Mouse (Mus musculus) embryonic facial prominence, embryonic 11.5 days (tissue): ENCODE data around the gene Optc. TPM values are rescaled to one million over a fixed set of nuclear protein-coding genes. Genes with fewer than 3 reads are reported as not detected.

ENCODE experiments used
- ATAC-seq: fragments of 200-750 bp; cut with Nextera tagmentation; replicated peaks from 2 replicates; pipeline ENCODE4 v1.8.0; 2017; ENCODE audit warnings: low read depth; ENCODE audit not compliant: insufficient number of reproducible peaks, low FRiP score, low TSS enrichment
- DNase-seq: peaks from one replicate; pipeline ENCODE4 v3.0.0-alpha.2; 2015; ENCODE audit warnings: low spot score
- H3K27ac ChIP-seq: fragments of 300-500 bp; sonication (generic); replicated peaks from 2 replicates; pipeline ENCODE4 v1.5.1; 2014; ENCODE audit warnings: mild to moderate bottlenecking, low read depth, low read length, control low read depth
- H3K27me3 ChIP-seq: fragments of 300-500 bp; sonication (generic); 2 replicates; pipeline ENCODE4 v1.6.1; 2014; ENCODE audit warnings: mild to moderate bottlenecking, low read length, moderate library complexity, mixed read lengths; ENCODE audit not compliant: control insufficient read depth, insufficient read depth
- H3K36me3 ChIP-seq: fragments of 300-500 bp; sonication (generic); replicated peaks from 2 replicates; pipeline ENCODE4 v1.6.1; 2014; ENCODE audit warnings: low read depth, mild to moderate bottlenecking, low read length, moderate library complexity, mixed read lengths; ENCODE audit not compliant: control insufficient read depth, insufficient read depth
- H3K4me1 ChIP-seq: fragments of 300-500 bp; sonication (generic); 2 replicates; pipeline ENCODE4 v1.6.1; 2014; ENCODE audit warnings: low read length, mixed read lengths; ENCODE audit not compliant: control insufficient read depth, insufficient read depth
- H3K4me2 ChIP-seq: fragments of 300-500 bp; sonication (generic); 2 replicates; pipeline ENCODE4 v1.6.1; 2014; ENCODE audit warnings: low read depth, mild to moderate bottlenecking, control low read depth, low read length, moderate library complexity
- H3K4me3 ChIP-seq: fragments of 300-500 bp; sonication (generic); 2 replicates; pipeline ENCODE4 v1.5.1; 2014; ENCODE audit warnings: low read depth, low read length, control low read depth
- H3K9ac ChIP-seq: fragments of 300-500 bp; sonication (generic); replicated peaks from 2 replicates; pipeline ENCODE4 v1.6.1; 2014; ENCODE audit warnings: mild to moderate bottlenecking, control low read depth, low read length
- H3K9me3 ChIP-seq: fragments of 300-500 bp; sonication (generic); replicated peaks from 2 replicates; pipeline ENCODE4 v1.6.1; 2016; ENCODE audit warnings: mild to moderate bottlenecking, low read length, inconsistent platforms, mixed read lengths; ENCODE audit not compliant: control insufficient read depth
- WGBS: fragments of 180-500 bp; shearing (Covaris S2); extraction: QIAGEN DNeasy Blood & Tissue Kit; methylation state at CpG from one replicate; pipeline ENCODE4 v1.1.7; 2014; 5-methylcytosine and 5-hydroxymethylcytosine counted together
- polyA plus RNA-seq: library from polyadenylated mRNA; unstranded; fragments of >200 nt; fragmentation: Nextera tagmentation; extraction: Ambion mirVana; gene quantifications from 2 replicates; pipeline ENCODE4 v1.2.1, GENCODE M21; 2014

Gene Optc
- polyA plus RNA-seq, 1 experiment from 2014 or later = 0.59 TPM

DNA sequence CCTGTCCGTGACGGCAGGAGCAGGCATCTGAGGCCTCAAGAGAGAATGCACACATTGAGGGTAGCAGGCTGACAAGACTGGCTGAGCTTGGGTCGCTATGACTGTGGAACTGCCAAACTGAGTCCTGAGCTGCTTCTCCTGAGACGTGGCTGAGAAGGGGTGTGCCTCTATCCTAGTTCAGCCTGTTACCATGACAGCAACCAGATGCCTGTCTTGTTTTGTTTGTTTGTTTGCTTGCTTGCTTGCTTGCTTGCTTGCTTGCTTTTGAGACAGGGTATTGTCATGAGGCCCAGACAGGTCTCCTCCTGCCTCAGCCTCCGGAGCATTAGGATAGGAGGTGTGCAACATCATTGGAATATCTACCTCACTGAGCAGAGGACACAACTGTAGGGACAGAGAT lies 50.0 kb downstream of the Optc start:
- ATAC-seq = no peak
- no peak overlapping the region for H3K4me2 ChIP-seq
- no peaks in the 10 kb centered on the region for H3K4me1 ChIP-seq
- no peak for DNase-seq
- no peaks in the 10 kb centered on the region for H3K36me3 ChIP-seq
- no peak overlapping the region for H3K27ac ChIP-seq
- H3K27me3 ChIP-seq = no peaks in the 10 kb centered on the region
- no peaks in the 10 kb centered on the region for H3K9me3 ChIP-seq
- WGBS = 88% methylated on average over 5 of the region's 5 CpGs
- no peak overlapping the region for H3K4me3 ChIP-seq
- H3K9ac ChIP-seq = no peak overlapping the region

DNA sequence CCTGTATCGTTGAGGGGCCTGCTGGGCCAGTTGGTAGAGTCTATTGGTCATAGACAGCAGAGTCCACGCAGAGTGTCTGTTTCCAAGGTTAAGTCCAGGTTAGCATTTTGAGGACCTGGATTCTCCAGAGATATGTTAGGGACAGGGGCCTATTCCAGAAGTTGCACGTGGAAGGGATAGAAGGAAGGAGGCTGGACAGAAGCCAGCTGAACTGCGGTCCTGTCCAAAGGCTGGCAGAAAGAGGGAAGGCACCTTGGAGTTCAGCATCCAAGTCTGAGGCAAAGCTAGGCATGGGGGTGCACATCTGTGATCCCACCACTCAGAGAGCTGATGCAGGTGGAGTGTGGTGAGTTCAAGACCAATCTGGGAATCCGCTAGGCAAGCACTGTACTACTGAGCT lies 50.6 kb downstream of the Optc start:
- H3K9ac ChIP-seq = no peak overlapping the region
- H3K4me2 ChIP-seq = no peak overlapping the region
- H3K4me3 ChIP-seq = no peak overlapping the region
- WGBS = 90% methylated on average over 5 of the region's 5 CpGs
- no peak for ATAC-seq
- no peaks in the 10 kb centered on the region for H3K9me3 ChIP-seq
- H3K27ac ChIP-seq = no peak overlapping the region
- H3K27me3 ChIP-seq = no peaks in the 10 kb centered on the region
- H3K4me1 ChIP-seq = no peaks in the 10 kb centered on the region
- no peaks in the 10 kb centered on the region for H3K36me3 ChIP-seq
- no peak for DNase-seq

- DNase-seq = no peak
- no peak overlapping the region for H3K27ac ChIP-seq
- 66% methylated on average over 3 of the region's 3 CpGs for WGBS
- no peak overlapping the region for H3K4me2 ChIP-seq
- H3K36me3 ChIP-seq = no peaks in the 10 kb centered on the region
- no peaks in the 10 kb centered on the region for H3K9me3 ChIP-seq
- H3K4me3 ChIP-seq = no peak overlapping the region
- H3K9ac ChIP-seq = no peak overlapping the region
- no peaks in the 10 kb centered on the region for H3K4me1 ChIP-seq
- no peaks in the 10 kb centered on the region for H3K27me3 ChIP-seq
- ATAC-seq = no peak
Observed at GRCm38 (mm10) chr1:133856655-133857054, 51.1 kb downstream of the Optc start.

DNA sequence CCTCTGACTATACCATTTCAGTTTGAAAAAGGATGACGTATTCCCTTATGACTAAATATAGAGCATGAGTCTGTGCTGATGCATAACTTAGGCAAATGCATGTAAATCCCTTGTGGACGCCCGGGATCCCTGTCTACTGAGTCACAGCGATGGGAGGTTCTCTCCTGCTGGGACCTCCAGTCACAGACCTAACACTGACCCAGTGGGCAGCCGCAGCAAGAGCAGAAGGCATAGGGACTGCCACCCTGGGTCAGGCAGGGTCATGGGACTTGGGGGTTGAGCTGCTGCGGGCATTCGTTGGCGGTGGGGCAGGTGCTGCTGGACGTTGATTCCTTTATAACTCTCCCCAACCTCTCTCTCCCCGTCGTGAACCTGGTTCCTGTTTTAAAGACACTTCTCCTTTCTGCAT lies 51.7 kb downstream of the Optc start:
- WGBS = 15% methylated on average over 11 of the region's 11 CpGs
- Histone ChIP-seq H3K4me2 (no peak overlapping the region), H3K27ac (no peak overlapping the region), H3K36me3 (no peaks in the 10 kb centered on the region), H3K4me3 (no peak overlapping the region), H3K4me1 (no peaks in the 10 kb centered on the region), H3K27me3 (no peaks in the 10 kb centered on the region), H3K9me3 (no peaks in the 10 kb centered on the region), H3K9ac (no peak overlapping the region)
- ATAC-seq = no peak
- no peak for DNase-seq

DNA sequence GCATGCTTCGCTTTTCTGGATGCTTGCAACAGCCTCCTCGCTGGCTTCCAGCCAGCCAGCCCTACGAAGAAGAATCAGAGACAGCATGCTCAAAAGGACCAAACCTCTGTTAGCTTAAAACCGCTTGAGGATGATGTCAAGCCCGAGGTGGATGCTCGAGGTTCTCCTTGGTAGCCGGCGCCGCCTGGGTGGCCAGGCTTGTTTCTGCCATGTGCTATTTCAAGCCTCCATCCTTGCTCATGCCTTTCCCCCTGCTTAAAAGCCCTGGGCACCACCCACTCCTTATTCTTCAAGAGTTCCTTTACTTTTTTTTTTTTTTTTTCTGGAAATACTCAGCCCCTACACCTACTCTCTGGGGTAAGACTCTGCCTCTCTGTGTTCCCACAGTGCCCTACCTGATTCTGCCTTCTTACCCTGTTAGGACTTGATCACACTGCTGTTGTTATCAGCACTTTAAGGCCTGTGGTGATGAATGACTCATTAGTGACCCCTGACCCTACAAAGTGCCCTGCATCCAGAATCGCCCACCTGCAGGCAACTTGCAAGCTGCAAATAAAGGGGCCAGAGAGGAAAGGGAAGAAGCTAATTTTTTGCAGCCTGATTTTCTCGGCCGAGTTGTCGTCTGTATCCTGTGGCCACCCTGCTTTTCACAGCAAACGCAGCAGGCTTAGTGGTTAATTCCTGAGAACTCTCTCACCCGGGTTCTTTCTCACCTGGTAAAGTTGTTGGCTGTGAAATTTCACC lies 52.4 kb downstream of the Optc start:
- Histone ChIP-seq H3K4me1 (no peaks in the 10 kb centered on the region), H3K9ac (no peak overlapping the region; the same call in 1 of the 2 replicates)
- ATAC-seq = no peak

DNA sequence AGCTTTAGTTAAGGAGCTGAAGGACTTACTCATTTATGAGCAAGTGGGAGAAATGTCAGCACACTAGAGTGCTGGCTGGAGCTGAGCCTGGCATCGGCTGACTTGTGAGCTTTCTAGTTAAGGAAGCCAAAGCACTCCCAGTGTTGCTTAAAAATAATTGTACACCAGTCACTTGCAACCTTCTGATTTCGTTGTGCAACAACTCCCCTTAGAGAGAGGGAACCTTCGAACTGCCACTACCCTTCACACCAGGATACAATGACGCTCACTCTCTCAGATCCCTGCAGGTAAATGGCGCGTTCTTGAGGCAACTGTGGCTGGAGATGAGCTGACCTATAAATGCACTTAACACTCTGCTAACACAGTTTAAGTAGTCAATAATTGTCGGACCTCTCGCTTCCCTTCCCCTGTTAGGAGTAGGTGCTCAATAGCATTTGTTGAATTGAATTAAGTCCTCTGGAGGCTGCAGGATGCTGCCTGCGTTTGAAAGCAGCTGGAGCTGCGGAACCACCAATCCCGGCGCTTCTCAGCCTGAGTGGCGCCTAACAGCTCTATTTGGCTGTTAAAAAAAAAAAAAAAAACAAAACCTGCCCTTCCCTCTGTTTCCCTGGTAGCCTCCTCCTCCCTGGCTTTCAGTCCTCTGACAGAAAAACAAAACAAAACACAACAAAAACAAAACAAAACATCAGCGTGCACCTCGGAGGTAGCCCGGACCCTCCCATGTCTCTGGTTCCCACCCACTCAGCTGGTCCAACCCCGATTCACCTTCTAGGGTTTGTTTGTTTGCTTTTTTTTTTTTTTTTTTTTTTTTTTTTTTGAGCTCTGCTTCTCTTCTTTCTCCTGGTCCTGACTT lies 53.2 kb downstream of the Optc start:
- H3K4me3 ChIP-seq = peak overlapping the region; percentile 22
- no peak for ATAC-seq
- no peaks in the 10 kb centered on the region for H3K9me3 ChIP-seq
- no peaks in the 10 kb centered on the region for H3K4me1 ChIP-seq
- peak overlapping the region; percentile 37 for H3K4me2 ChIP-seq
- H3K27me3 ChIP-seq = no peaks in the 10 kb centered on the region
- 3% methylated on average over 17 of the region's 17 CpGs for WGBS
- H3K9ac ChIP-seq = no peak overlapping the region; the same call in 1 of the 2 replicates
- no peaks in the 10 kb centered on the region for H3K36me3 ChIP-seq
- no peak overlapping the region for H3K27ac ChIP-seq
- DNase-seq = peak; percentile 64

More for the DNA sequence above, 52.4 kb downstream of the Optc start:
- no peaks in the 10 kb centered on the region for H3K9me3 ChIP-seq
- H3K27me3 ChIP-seq = no peaks in the 10 kb centered on the region
- WGBS = 4% methylated on average over 15 of the region's 15 CpGs
- H3K36me3 ChIP-seq = no peaks in the 10 kb centered on the region
- peak overlapping the region; percentile 37 for H3K4me2 ChIP-seq
- DNase-seq = peak; percentile 51
- H3K4me3 ChIP-seq = peak overlapping the region; percentile 22; the same call in 1 of the 2 replicates
- H3K27ac ChIP-seq = no peak overlapping the region

Other genes starting within 250 kb of the Optc start
- not detected in 2 replicates for gene Zbed6, start 247.1 kb downstream of the Optc start, polyA plus RNA-seq
- gene Gm38394, start 246.7 kb downstream of the Optc start, polyA plus RNA-seq = 7.0 and 8.8 TPM in 2 replicates
- 0.32 and 0.76 TPM in 2 replicates for gene Lax1, start 217.9 kb downstream of the Optc start, polyA plus RNA-seq
- gene Atp2b4, start 107.0 kb downstream of the Optc start, polyA plus RNA-seq = 9.6 and 9.9 TPM in 2 replicates
- gene Prelp, start 13.4 kb upstream of the Optc start, polyA plus RNA-seq = 1.1 and 1.2 TPM in 2 replicates
- gene Fmod, start 129.3 kb upstream of the Optc start, polyA plus RNA-seq = 2.4 and 3.9 TPM in 2 replicates
- 38.1 and 38.9 TPM in 2 replicates for gene Btg2, start 171.1 kb upstream of the Optc start, polyA plus RNA-seq
- not detected in 2 replicates for gene Chit1, start 203.2 kb upstream of the Optc start, polyA plus RNA-seq